Mouse (Mus musculus) small intestine, adult 2 months (tissue): Measurements from ENCODE around the gene Zfp457.
A peak's percentile ranks its signal among the peaks of the same experiment; 100 is the strongest.

Source experiments
- CTCF ChIP-seq: fragments of 200-500 bp; IDR thresholded peaks from 2 replicates; pipeline ENCODE4 v1.5.1; 2012; ENCODE audit warnings: low read depth, mild to moderate bottlenecking, control low read depth, inconsistent platforms, low read length, moderate library complexity, mixed read lengths; ENCODE audit not compliant: insufficient replicate concordance, insufficient read length; ENCODE audit errors: extremely low read depth
- POLR2A ChIP-seq: fragments of 200-500 bp; IDR thresholded peaks from 2 replicates; pipeline ENCODE4 v1.6.1; 2012; ENCODE audit warnings: low read depth, mild to moderate bottlenecking, control low read depth, inconsistent platforms, low read length, moderate library complexity

DNA sequence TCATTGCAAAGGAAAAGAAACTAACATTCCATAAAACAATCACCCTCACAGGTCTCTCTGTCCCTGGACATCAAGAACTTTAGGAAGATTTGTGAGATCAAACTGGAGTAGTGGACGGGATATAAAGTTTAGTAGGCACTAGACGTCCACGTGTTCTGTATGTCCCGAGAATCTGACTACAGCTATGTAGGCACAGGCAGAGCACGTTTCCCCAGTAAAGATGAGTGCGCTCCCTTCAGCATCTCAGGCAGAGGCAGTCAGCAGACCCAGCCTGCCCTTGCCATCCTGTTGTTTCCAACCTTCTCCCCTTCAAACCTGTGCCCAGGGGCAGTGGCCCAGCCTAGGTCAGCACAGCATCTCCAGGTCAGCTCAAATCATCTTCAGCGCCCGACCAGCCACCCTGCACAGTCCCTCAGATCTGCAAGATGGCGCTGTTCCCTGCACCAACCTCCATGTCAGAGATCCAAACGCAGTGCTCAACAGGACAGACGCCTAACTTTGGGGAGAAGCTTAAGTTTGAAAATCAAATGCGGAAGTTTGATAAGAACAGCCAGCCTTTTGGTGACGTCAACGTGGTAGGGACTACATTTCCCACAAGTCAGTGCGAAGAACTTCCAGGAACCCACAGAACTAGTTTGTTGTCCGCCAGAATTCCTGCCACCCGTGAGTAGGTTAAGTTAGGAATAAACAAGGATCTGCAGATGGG lies 25.9 kb upstream of the Zfp457 start, which contains the start of gene Zfp595:
- TF ChIP-seq CTCF = peak; percentile 55; the same call in 1 of the 2 replicates
- TF ChIP-seq POLR2A = no peak
